Mouse (Mus musculus) MEL (cell line): ENCODE measurements around the gene Cav1.

Experiments used
- CTCF ChIP-seq, 3 experiments: IDR thresholded peaks in 2 of 3; conservative IDR thresholded peaks in 1 of 3; 2 replicates each; pipeline ENCODE4 v1.5.1; 2011 to 2012; ENCODE audit warnings: low read length in 3 of 3, low read depth in 2 of 3, mild to moderate bottlenecking in 2 of 3, improper control_type of control experiment in 1 of 3, inconsistent platforms in 1 of 3, mixed read lengths in 1 of 3, moderate library complexity in 1 of 3; ENCODE audit not compliant: control insufficient read depth in 1 of 3, insufficient read depth in 1 of 3, poor library complexity in 1 of 3, severe bottlenecking in 1 of 3
- GABPA ChIP-seq: IDR thresholded peaks from 2 replicates; pipeline ENCODE4 v1.6.1; 2012; ENCODE audit warnings: low read depth, mild to moderate bottlenecking, inconsistent platforms, low read length, improper control_type of control experiment, moderate library complexity
- MAFK ChIP-seq: IDR thresholded peaks from 2 replicates; pipeline ENCODE4 v1.6.1; 2011; ENCODE audit warnings: low read depth, mild to moderate bottlenecking, low read length, improper control_type of control experiment, borderline replicate concordance
- MEF2A ChIP-seq: IDR thresholded peaks from 2 replicates; pipeline ENCODE4 v1.6.1; 2014; ENCODE audit warnings: low read depth, mild to moderate bottlenecking, inconsistent platforms, low read length, improper control_type of control experiment; ENCODE audit not compliant: poor library complexity, insufficient replicate concordance, severe bottlenecking; ENCODE audit errors: extremely low read depth
- MXI1 ChIP-seq: IDR thresholded peaks from 2 replicates; pipeline ENCODE4 v1.6.1; 2011; ENCODE audit warnings: mild to moderate bottlenecking, low read depth, low read length, improper control_type of control experiment
- NRF1 ChIP-seq: IDR thresholded peaks from 2 replicates; pipeline ENCODE4 v1.6.1; 2014; ENCODE audit warnings: low read depth, mild to moderate bottlenecking, inconsistent platforms, low read length, improper control_type of control experiment, moderate library complexity; ENCODE audit not compliant: poor library complexity, insufficient read depth, severe bottlenecking
- POLR2A ChIP-seq, 2 experiments: IDR thresholded peaks; 2 replicates each; pipeline ENCODE4 v1.6.1; 2011 to 2012; ENCODE audit warnings: low read length in 2 of 2, mild to moderate bottlenecking in 2 of 2, control low read depth in 1 of 2, improper control_type of control experiment in 1 of 2, low read depth in 1 of 2, moderate library complexity in 1 of 2; ENCODE audit not compliant: control insufficient read depth in 1 of 2, insufficient read depth in 1 of 2, poor library complexity in 1 of 2
- RCOR1 ChIP-seq: IDR thresholded peaks from 2 replicates; pipeline ENCODE4 v1.6.1; 2012; ENCODE audit warnings: low read depth, mild to moderate bottlenecking, inconsistent platforms, low read length, improper control_type of control experiment
- TAL1 ChIP-seq: IDR thresholded peaks from 2 replicates; pipeline ENCODE4 v1.6.1; 2012; ENCODE audit warnings: mild to moderate bottlenecking, inconsistent platforms, low read length, moderate library complexity, mixed read lengths

DNA sequence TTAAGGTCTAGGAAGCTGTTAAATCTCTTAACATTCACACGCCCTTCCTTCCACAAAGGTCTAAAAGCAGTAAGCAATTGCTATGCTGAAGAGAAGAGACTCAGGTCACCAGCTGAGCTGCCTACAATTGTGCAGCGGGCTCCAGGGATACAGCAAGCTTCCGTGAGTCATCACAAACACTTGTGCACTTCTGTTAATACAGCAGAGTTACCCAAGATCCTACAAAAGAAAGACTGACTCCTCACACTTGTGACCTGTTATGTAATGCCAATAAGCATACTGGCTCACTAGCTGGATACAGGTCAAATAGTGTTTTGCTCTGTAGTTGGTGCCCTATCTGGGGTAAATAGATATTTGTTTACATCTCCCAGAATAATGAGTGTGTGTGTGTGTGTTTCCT is 74.0 kb downstream of the Cav1 start:
- TF ChIP-seq MXI1 (no peak), CTCF (IDR thresholded peaks at IDR 0.05 in 2 of 3, conservative IDR thresholded peaks at IDR 0.05 in 1 of 3; ENCODE audit: control insufficient read depth in 1 of 3, insufficient read depth in 1 of 3, low read depth in 2 of 3, low read length in 3 of 3, poor library complexity in 1 of 3, severe bottlenecking in 1 of 3) (no peak), RCOR1 (no peak), MEF2A (no peak), MAFK (no peak), POLR2A (IDR thresholded peaks at IDR 0.05; ENCODE audit: control insufficient read depth in 1 of 2, insufficient read depth in 1 of 2, low read depth in 1 of 2, low read length in 2 of 2, poor library complexity in 1 of 2) (no peak), GABPA (no peak), TAL1 (no peak), NRF1 (no peak)
